Mouse (Mus musculus) liver, postnatal 0 days (tissue): ENCODE data around the gene Spag9.

ENCODE experiments used
- CTCF ChIP-seq: sonication (generic); IDR thresholded peaks from 2 replicates; pipeline ENCODE4 v1.5.1; 2016; ENCODE audit warnings: antibody characterized with exemption, low read depth
- EP300 ChIP-seq: IDR thresholded peaks from 2 replicates; pipeline ENCODE4 v1.6.1; 2016; ENCODE audit warnings: antibody characterized with exemption, low read depth, mild to moderate bottlenecking

- TF ChIP-seq CTCF (no peak), EP300 (no peak)
These were observed 153.1 kb downstream of the Spag9 start for GRCm38 (mm10) chr11:94148931-94149491.
